Mouse (Mus musculus) lung, adult 2 months (tissue): Measurements from ENCODE around the gene Reps1.

ENCODE experiments used
- CTCF ChIP-seq: fragments of 200-500 bp; IDR thresholded peaks from 2 replicates; pipeline ENCODE4 v1.5.1; 2011; ENCODE audit warnings: mild to moderate bottlenecking, low read length, control low read depth; ENCODE audit not compliant: insufficient read depth
- POLR2A ChIP-seq: fragments of 200-500 bp; IDR thresholded peaks from 2 replicates; pipeline ENCODE4 v1.6.1; 2011; ENCODE audit warnings: low read depth, mild to moderate bottlenecking, control low read depth, low read length, borderline replicate concordance; ENCODE audit errors: extremely low read depth

GRCm38 (mm10) chr10:18067761-18068446 is 12.2 kb downstream of the Reps1 start:
- no peak for TF ChIP-seq CTCF
- no peak for TF ChIP-seq POLR2A
